Mouse (Mus musculus): Measurements from ENCODE around the gene Ppfia3. TPM values are rescaled to one million over a fixed set of nuclear protein-coding genes. Genes with fewer than 3 reads are reported as not detected.
"Not testable (repeated sequence)": the region's sequence is repeated elsewhere in the genome, so short reads cannot be mapped to it uniquely, and the experiment has no call there.

The Ppfia3 gene
- polyA plus RNA-seq, 1 experiment from 2014 or later: 9.2 TPM

DNA sequence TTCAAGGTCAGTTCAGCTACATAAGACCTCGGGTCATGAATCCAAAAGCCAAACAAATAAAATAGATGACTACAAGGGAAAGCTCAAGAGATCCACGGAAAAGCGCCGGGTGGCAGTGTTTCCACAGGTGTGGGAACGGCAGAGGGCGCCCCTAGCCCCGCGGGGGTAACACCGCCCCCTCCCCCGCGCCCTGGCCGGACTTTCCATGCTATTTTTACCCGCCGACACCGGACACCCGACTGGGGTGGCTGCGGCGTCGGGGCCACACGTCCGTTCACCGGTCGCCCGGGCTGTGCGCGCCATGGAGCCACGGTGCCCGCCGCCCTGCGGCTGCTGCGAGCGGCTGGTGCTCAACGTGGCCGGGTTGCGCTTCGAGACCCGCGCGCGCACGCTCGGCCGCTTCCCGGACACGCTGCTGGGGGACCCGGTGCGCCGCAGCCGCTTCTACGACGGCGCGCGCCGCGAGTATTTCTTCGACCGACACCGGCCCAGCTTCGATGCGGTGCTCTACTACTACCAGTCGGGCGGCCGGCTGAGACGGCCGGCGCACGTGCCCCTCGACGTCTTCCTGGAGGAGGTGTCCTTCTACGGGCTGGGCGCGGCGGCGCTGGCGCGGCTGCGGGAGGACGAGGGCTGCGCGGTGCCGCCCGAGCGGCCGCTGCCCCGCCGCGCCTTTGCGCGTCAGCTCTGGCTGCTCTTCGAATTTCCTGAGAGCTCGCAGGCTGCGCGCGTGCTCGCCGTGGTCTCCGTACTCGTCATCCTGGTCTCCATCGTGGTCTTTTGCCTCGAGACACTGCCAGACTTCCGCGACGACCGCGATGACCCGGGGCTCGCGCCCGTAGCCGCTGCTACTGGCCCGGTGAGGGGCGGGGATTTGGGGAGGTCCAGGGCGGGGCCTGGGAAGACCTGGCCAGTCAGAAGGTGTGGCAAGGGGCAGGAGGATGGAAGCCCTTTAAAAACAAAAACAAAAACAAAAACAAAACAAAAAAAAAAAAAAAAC lies 39.6 kb upstream of the Ppfia3 start:
- Histone ChIP-seq H3K4me2 (replicated peaks) (peak overlapping the region; percentile 63), H3K4me3 (peak overlapping the region; percentile 40), H3K36me3 (no peaks in the 10 kb centered on the region), H3K9me3 (no peaks in the 10 kb centered on the region), H3K27me3 (peaks cover 66% of the 10 kb centered on the region), H3K27ac (no peak overlapping the region), H3K9ac (peak overlapping the region; percentile 33), H3K4me1 (0 out of 2 replicates have a peak, but pooled peaks cover 4% of the 10 kb centered on the region)
- ATAC-seq (ENCODE audit: insufficient number of reproducible peaks, insufficient read depth, low FRiP score, low TSS enrichment): no peak
- 2% methylated on average over 113 of the region's 114 CpGs for WGBS

DNA sequence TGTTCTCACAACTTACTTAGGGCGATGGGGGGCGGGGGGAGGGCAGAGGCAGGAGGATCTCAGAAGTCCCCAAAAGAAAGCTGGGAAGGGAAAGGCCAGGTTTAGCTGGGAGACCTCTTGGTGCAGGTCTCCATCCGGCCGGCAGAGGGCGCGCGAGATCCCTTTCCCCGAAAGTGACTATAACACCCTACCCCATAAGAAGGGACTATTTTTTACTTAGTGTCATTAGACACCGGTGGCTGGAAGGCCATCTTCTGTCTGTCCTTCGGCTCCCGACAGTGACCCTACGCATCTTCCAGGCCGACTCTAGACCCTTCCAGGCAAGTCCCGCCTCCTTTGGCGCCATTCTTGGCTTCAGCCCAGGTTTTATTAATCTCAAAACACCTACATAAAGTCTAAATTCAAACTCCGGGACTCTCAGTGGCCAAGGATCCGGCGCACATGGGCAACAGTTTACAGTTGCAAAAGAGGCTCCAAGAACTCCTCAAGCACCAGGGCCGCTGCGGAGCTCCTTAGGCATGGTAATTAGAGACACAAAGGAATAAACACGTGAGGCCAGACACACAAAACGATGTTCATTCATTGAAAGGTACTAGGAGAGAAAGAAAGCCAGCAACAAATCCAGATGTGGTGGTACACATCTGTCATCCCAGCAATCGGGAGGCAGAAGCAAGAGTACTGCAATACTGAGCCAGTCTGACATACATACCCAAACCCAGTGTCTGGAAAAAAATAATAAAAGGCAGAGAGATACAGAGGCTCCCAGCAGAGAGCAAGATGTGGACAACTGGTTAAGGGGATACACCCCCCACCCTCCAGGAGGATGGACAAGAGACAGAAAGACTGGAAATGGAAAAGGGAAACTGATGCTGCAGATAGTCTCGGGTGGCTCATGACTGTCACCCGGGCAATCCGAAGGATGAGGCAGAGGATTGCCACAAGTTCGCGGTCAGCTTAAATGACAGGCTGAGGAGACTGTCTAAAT lies 38.6 kb upstream of the Ppfia3 start, which contains the start of gene Kcna7:
Kcna7 (plus strand) TSS at position 563 of the 985 bp plus-strand sequence.
- H3K27me3 ChIP-seq: peaks cover 56% of the 10 kb centered on the region
- H3K4me3 ChIP-seq: peak within 1 kb of the TSS; percentile 40
- H3K9ac ChIP-seq: peak within 1 kb of the TSS; percentile 33
- no peaks in the 10 kb centered on the region for H3K36me3 ChIP-seq
- no peaks in the 10 kb centered on the region for H3K9me3 ChIP-seq
- WGBS: 12% methylated on average over 28 of the region's 28 CpGs
- no peak within 1 kb of the TSS for H3K27ac ChIP-seq
- 0 out of 2 replicates have a peak, but pooled peaks cover 4% of the 10 kb centered on the region for H3K4me1 ChIP-seq
- peak within 1 kb of the TSS; percentile 63 for H3K4me2 ChIP-seq (replicated peaks)
- ATAC-seq (ENCODE audit: insufficient number of reproducible peaks, insufficient read depth, low FRiP score, low TSS enrichment): no peak

DNA sequence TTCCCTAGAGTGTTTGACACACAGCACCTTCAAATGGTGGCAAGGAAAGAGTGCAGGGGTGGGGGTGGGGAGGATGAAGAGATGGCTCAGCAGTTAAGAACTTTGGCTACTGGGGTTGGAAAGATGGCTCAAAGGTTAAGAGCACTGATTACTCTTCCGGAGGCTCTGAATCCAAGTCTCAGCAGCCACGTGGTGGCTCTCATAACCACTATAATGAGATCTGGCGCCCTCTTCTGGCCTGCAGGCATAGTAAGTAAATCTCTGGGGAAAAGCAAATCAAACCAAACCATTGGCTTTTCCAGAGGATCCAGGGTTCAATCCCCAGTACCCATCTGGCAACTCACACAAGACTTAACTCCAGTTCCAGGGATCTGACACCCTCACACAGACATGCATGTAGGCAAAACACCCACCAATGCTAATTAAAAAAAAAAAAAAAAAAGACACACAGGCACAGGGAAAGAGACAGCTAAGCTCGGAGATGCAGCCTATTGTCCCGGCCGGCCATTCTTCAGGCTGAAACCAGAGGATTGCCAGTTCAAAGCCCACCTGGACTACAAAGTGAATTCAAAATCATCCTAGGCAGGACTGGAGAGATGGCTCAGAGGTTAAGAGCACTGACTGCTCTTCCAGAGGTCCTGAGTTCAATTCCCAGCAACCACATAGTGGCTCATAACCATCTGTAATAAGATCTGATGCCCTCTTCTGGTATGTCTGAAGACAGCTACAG lies 36.9 kb upstream of the Ppfia3 start:
- Histone ChIP-seq H3K27me3 (peaks cover 39% of the 10 kb centered on the region), H3K4me3 (no peak overlapping the region)
- WGBS: 44% methylated on average over 6 of the region's 6 CpGs

DNA sequence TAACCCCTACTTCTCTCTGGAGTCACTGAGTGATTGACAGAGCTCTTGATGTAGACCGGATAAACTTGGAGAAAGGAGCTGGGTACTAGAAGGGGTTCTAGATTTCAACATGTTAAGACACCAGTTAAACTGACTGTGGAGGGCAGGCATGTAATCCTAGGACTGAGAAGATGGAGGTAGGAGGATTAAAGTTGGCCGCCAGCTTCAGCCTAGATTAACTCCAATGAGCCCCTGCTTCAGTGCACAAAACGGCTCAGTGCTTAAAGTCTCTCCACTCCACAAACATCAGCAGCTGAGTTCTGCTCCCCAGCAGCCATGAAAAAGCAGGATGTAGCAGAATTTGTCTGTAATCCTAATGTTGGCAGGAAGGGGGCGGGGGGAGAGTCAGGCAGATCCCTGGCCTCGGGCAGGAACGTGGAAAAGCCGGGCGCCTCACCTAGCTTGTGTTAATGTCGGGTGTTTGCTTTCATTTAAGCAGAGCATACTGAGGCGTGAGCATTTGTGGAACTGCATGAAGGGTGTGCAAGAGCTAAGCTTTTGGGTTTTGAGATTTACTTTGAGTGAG lies 34.8 kb upstream of the Ppfia3 start:
- Histone ChIP-seq H3K4me2 (replicated peaks) (no peak overlapping the region), H3K4me3 (no peak overlapping the region), H3K4me1 (0 out of 2 replicates have a peak, but pooled peaks cover 4% of the 10 kb centered on the region), H3K9ac (no peak overlapping the region), H3K27me3 (peaks cover 18% of the 10 kb centered on the region), H3K27ac (0 out of 2 replicates have a peak overlapping the region, but pooled peaks have one; percentile 41), H3K9me3 (no peaks in the 10 kb centered on the region), H3K36me3 (no peaks in the 10 kb centered on the region)
- ATAC-seq (ENCODE audit: insufficient number of reproducible peaks, insufficient read depth, low FRiP score, low TSS enrichment): no peak
- 71% methylated on average over 10 of the region's 10 CpGs for WGBS

More for the DNA sequence above, 36.9 kb upstream of the Ppfia3 start:
- ATAC-seq (ENCODE audit: insufficient number of reproducible peaks, insufficient read depth, low FRiP score, low TSS enrichment): no peak
- Histone ChIP-seq H3K4me2 (replicated peaks) (no peak overlapping the region), H3K9me3 (no peaks in the 10 kb centered on the region), H3K27ac (no peak overlapping the region), H3K9ac (no peak overlapping the region), H3K4me1 (0 out of 2 replicates have a peak, but pooled peaks cover 4% of the 10 kb centered on the region), H3K36me3 (no peaks in the 10 kb centered on the region)

DNA sequence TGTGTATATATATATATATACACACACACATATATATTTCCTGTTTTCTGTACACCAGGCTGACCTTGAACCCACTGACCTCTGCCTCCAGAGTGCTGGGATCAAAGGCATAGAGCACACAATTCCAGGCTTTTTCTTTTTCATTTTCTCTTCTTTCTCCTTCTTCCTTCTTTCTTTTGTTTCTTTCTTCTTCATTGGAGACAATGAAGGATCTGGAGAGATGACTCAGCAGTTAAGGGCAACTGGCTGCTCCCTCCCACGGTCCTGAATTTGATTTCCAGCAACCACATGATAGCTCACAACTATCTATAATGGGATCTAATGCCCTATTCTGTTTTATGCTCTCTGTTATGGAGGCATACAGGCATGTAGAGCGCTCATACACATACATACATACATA lies 30.0 kb upstream of the Ppfia3 start:
- no peak overlapping the region for H3K4me2 ChIP-seq (replicated peaks)
- H3K9me3 ChIP-seq: no peaks in the 10 kb centered on the region
- H3K9ac ChIP-seq: no peak overlapping the region
- H3K4me3 ChIP-seq: no peak overlapping the region
- WGBS: 80% methylated on average over 2 of the region's 2 CpGs
- no peak overlapping the region for H3K27ac ChIP-seq
- peaks cover 17% of the 10 kb centered on the region for H3K4me1 ChIP-seq
- no peaks in the 10 kb centered on the region for H3K27me3 ChIP-seq
- H3K36me3 ChIP-seq: peaks cover 8% of the 10 kb centered on the region
- ATAC-seq (ENCODE audit: insufficient number of reproducible peaks, insufficient read depth, low FRiP score, low TSS enrichment): no peak

DNA sequence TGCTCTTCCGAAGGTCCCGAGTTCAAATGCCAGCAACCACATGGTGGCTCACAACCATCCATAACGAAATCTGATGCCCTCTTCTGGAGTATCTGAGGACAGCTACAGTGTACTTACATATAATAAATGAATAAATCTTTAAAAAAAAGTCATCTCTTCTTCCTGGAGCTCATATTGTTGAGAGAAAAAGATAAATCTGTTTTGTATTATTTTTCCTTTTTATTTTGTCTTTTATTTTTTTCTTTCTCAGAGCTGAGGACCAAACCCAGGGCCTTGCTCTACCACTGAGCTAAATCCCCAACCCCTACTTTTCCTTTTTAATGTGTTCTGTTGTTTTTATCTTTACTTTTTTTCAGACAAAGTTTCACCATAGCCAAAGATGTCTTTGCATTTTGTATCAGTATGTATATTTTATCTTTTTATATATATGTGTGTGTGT lies 29.5 kb upstream of the Ppfia3 start:
- Histone ChIP-seq H3K4me1 (peaks cover 17% of the 10 kb centered on the region), H3K36me3 (peaks cover 12% of the 10 kb centered on the region), H3K27ac (peak overlapping the region; percentile 99; the same call in 1 of the 2 replicates), H3K4me2 (replicated peaks) (peak overlapping the region; percentile 99), H3K4me3 (peak overlapping the region; percentile 82)
- not testable (repeated sequence) for H3K27me3 ChIP-seq; H3K9me3 ChIP-seq; ATAC-seq (ENCODE audit: insufficient number of reproducible peaks, insufficient read depth, low FRiP score, low TSS enrichment); H3K9ac ChIP-seq
- WGBS: 9% methylated on average over 3 of the region's 3 CpGs

DNA sequence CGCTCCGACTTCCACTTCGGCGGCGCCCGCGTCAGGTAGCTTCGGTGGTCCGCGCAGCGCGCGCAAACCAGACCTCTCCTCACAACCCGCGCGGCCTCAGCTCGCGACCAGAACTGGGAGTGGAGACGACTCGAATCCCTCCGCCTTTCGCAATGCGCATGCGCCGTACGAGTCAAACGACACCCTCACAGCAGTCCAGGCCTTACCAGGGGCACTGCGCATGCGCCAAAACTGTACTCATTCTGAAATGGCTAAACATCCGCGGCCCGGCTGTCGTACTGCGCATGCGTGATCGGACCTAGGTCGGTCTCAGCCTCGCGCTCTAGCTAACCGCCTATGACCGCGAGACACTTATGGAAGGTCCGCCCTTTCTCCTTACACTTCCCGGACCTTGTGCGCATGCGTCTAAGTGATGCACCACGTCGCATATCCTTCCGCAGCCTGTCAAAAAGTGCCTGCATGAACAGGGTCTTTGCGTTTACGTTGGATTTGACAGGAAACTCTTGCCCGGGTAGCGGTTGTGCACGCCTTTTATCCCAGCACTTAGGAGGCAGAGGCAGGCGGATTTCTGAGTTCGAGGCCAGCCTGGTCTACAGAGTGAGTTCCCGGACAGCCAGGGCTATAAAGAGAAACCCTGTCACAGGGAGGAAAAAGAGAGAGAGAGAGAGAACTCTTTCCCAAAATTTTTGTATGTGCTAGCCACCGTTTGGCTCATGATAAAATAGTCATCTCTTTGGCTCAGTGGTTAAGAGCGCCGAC lies 28.9 kb upstream of the Ppfia3 start, which contains the start of gene Snrnp70:
Snrnp70 (minus strand) TSS at position 165 of the 759 bp plus-strand sequence.
- ATAC-seq (ENCODE audit: insufficient number of reproducible peaks, insufficient read depth, low FRiP score, low TSS enrichment): peak; percentile 95
- Histone ChIP-seq H3K27me3 (no peaks in the 10 kb centered on the region), H3K4me2 (replicated peaks) (peak within 1 kb of the TSS; percentile 99), H3K27ac (peak within 1 kb of the TSS; percentile 99), H3K36me3 (peaks cover 16% of the 10 kb centered on the region), H3K9ac (peak within 1 kb of the TSS; percentile 93), H3K4me3 (peak within 1 kb of the TSS; percentile 82), H3K9me3 (no peaks in the 10 kb centered on the region), H3K4me1 (peaks cover 17% of the 10 kb centered on the region)
- under 1% methylated on average over 60 of the region's 60 CpGs for WGBS

DNA sequence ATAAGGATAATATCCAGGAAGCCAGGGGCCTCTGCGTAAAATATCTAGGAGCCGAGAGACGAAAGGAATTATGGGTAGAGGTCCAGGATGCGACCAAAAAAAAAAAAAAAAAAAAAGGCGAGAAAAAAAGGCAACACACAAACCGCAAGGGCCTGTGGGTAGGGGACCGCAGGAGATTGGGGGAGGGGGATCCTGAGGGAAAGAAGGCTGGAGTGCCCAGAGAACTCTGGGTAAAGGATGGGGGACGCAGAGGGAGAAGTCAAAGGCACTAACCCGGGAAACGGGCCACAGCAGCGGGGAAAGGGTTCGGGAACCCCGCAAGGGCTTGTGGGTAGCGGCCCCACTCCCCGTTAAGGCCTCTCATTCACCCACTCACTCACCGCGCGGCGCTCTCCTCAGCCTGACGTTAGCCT lies 28.3 kb upstream of the Ppfia3 start:
- H3K4me2 ChIP-seq (replicated peaks): peak overlapping the region; percentile 99
- H3K4me3 ChIP-seq: peak overlapping the region; percentile 82
- ATAC-seq (ENCODE audit: insufficient number of reproducible peaks, insufficient read depth, low FRiP score, low TSS enrichment): peak; percentile 72
- H3K4me1 ChIP-seq: peaks cover 17% of the 10 kb centered on the region
- no peaks in the 10 kb centered on the region for H3K9me3 ChIP-seq
- peak overlapping the region; percentile 93 for H3K9ac ChIP-seq
- H3K27me3 ChIP-seq: no peaks in the 10 kb centered on the region
- H3K27ac ChIP-seq: peak overlapping the region; percentile 99
- under 1% methylated on average over 20 of the region's 20 CpGs for WGBS
- H3K36me3 ChIP-seq: peaks cover 22% of the 10 kb centered on the region

DNA sequence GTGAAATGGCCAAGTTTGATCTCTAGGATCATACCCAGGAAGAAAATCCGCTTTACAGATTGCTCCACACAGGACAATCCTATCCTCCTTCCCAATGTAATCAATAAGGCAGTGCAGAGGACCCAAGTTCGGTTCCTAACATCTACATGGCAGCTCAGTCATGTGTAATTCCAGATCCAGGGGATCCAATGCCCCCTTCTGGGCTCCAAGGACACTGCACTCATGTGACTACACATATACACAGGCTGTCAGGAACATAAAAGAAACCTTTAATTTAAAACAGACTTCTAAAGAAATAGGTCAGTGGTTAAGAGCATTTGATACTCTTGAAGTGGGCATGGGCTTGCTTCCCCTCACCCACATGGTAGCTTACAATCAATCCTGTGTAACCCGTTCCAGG lies 19.3 kb upstream of the Ppfia3 start:
- no peak overlapping the region for H3K9ac ChIP-seq
- H3K4me3 ChIP-seq: no peak overlapping the region
- no peaks in the 10 kb centered on the region for H3K9me3 ChIP-seq
- no peak for ATAC-seq (ENCODE audit: insufficient number of reproducible peaks, insufficient read depth, low FRiP score, low TSS enrichment)
- H3K4me1 ChIP-seq: no peaks in the 10 kb centered on the region
- H3K27me3 ChIP-seq: no peaks in the 10 kb centered on the region
- H3K36me3 ChIP-seq: peaks cover 93% of the 10 kb centered on the region
- no peak overlapping the region for H3K4me2 ChIP-seq (replicated peaks)
- WGBS: 75% methylated on average over 3 of the region's 3 CpGs
- H3K27ac ChIP-seq: no peak overlapping the region

DNA sequence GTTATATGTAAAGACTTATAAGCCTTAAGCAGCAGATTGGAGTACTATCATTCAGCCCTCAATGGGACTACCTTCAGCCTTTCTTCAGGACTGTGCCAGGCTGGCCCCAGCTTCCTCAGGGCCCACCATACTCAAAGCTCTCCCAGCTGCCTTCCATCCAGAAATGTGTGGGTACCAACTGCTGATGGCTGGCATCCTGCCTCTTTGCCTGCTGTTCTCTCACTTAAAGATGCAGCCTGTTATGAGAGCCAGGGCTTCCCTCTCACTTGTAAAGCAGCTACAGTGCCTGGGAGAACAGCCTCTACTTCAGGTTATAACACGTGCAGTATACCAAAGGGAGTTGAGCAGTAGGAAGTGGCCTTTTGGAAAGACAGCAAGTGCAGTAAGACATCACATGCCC lies 9.2 kb upstream of the Ppfia3 start:
- Histone ChIP-seq H3K4me1 (peaks cover 2% of the 10 kb centered on the region), H3K9me3 (no peaks in the 10 kb centered on the region), H3K27ac (no peak overlapping the region), H3K36me3 (peaks cover 79% of the 10 kb centered on the region), H3K27me3 (no peaks in the 10 kb centered on the region), H3K4me3 (no peak overlapping the region), H3K9ac (no peak overlapping the region), H3K4me2 (replicated peaks) (no peak overlapping the region)
- 90% methylated on average over 1 of the region's 1 CpGs for WGBS
- ATAC-seq (ENCODE audit: insufficient number of reproducible peaks, insufficient read depth, low FRiP score, low TSS enrichment): no peak
